25 mouse cellular contexts compared by ENCODE assay signal in the genomic region with DNA sequence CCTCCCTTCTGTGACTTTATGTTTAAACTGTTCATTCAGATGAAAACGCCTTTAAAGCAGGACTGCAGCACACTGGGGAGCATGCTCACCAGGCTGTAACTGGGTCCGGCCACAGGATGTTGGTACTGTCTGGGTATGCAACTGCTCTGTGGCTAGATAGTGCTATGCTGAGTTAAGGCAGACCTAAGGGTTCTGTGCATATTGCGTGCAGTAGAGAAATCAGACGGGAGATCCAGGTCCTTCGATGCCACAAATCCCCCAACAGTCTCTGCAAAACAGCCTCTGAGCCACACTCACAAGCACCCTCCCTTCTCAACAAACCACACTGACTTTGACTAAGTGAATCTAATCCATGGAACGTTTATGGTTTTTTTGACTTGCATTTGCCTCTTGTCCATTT.
"Had no signal": no experiment of that assay in that cellular context is flagged by ENCODE, and none has a peak within 500 bp of the region (broad histone marks: within the 10 kb centered on the region; RNA-seq: fewer than 3 reads in every experiment).

No protein-coding gene starts in this region.

- H3K27me3 ChIP-seq: kidney, embryonic 15.5 days; limb, embryonic 12.5 days; limb, embryonic 15.5 days; liver, embryonic 15.5 days had no signal

- H3K27ac ChIP-seq: kidney, embryonic 15.5 days; left cerebral cortex, adult 2 months; limb, embryonic 12.5 days; limb, embryonic 15.5 days; liver, embryonic 12.5 days; stomach, postnatal 0 days had no signal

- ATAC-seq: liver, embryonic 12.5 days had no signal

- H3K36me3 ChIP-seq: kidney, embryonic 15.5 days; limb, embryonic 12.5 days; limb, embryonic 15.5 days; liver, embryonic 12.5 days; liver, embryonic 15.5 days had no signal

- H3K4me1 ChIP-seq: kidney, embryonic 15.5 days; limb, embryonic 15.5 days had no signal

- H3K9me3 ChIP-seq: kidney, embryonic 15.5 days; limb, embryonic 12.5 days; limb, embryonic 15.5 days; liver, embryonic 12.5 days; liver, embryonic 15.5 days had no signal

- H3K4me3 ChIP-seq: kidney, embryonic 15.5 days; layer of hippocampus, adult 2 months; left cerebral cortex, adult 2 months; limb, embryonic 12.5 days; limb, embryonic 15.5 days; liver, embryonic 12.5 days; liver, embryonic 15.5 days had no signal

- H3K9ac ChIP-seq: kidney, embryonic 15.5 days; limb, embryonic 12.5 days; limb, embryonic 15.5 days; liver, embryonic 12.5 days; liver, embryonic 15.5 days had no signal

- DNase-seq: kidney, adult 11 months; kidney, adult 8-10 months; kidney, postnatal 14 days; layer of hippocampus, adult 9-11 months; layer of hippocampus, postnatal 36 days; left cerebral cortex, postnatal 4 days; lung, adult 2 months; lung, postnatal 14 days; lung, postnatal 4 days; midbrain, embryonic 14.5 days; right cerebral cortex, postnatal 14 days; right cerebral cortex, postnatal 4 days; spleen, adult 18-20 months; thymus, adult 2 months; thymus, postnatal 14 days; thymus, postnatal 4 days had no signal

- H3K4me2 ChIP-seq: kidney, embryonic 15.5 days; limb, embryonic 12.5 days; limb, embryonic 15.5 days; liver, embryonic 12.5 days; liver, embryonic 15.5 days; midbrain, embryonic 11.5 days had no signal
